Mouse (Mus musculus) left cerebral cortex, adult 2 months (tissue): ENCODE results near the gene Ssty2. TPM values are rescaled to one million over a fixed set of nuclear protein-coding genes. Genes with fewer than 3 reads are reported as not detected.
"Not testable (repeated sequence)": the region's sequence is repeated elsewhere in the genome, so short reads cannot be mapped to it uniquely, and the experiment has no call there.

Source experiments
- DNase-seq, 2 experiments: peaks; one replicate each; pipeline ENCODE4 v3.0.0; 2021 to 2022; ENCODE audit warnings: low spot score in 2 of 2, mixed read lengths in 1 of 2; ENCODE audit errors: extremely low spot score in 1 of 2
- H3K27ac ChIP-seq: fragments of 200-600 bp; 2 replicates; pipeline ENCODE4 v1.8.1; 2022
- H3K4me3 ChIP-seq: fragments of 200-600 bp; 2 replicates; pipeline ENCODE4 v1.8.1; 2022
- intact Hi-C: fragments of 180-260 bp; cut with DNase I; formaldehyde crosslinking; loops from one replicate; pipeline ENCODE4 v1.15.1; 2025
- long read RNA-seq, 2 experiments: library from polyadenylated mRNA; stranded (forward); transcript quantifications; one replicate each; pipeline ENCODE4 v2.0.0; 2021; ENCODE audit warnings: borderline mapping rate in 2 of 2
- total RNA-seq, 2 experiments: library from RNA; stranded (reverse); gene quantifications; 2 replicates each; pipeline ENCODE4 v1.2.3; 2021

The Ssty2 gene
- total RNA-seq: not detected
- long read RNA-seq, experiment 1: 0 reads
- long read RNA-seq, experiment 2: 0 reads

DNA sequence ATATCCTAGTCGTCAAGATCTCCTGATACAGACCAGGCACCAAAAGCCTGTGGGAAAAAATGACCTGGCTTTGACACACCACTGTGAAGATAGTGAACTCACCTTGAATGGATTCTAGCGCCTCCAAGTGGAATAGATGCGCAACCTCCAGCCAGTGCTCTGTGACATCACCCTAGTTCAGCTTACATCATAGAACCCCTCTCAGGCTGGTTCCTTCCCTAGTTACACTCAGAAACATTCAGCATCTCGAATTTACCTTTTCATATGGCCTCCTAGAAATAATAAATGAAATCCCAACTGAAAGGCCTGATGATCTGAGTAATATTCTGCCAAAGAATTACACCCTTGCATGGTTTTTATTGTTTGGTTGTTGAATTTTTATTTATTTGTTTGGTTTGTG, at the start of gene Ssty2:
Gene Ssty2 (minus strand): TSS at position 101 of the 400 bp plus-strand sequence.
- H3K4me3 ChIP-seq, H3K27ac ChIP-seq, DNase-seq, intact Hi-C loops: not testable (repeated sequence)
